Mouse (Mus musculus) lung, postnatal 4 days (tissue): ENCODE measurements at regions not wholly inside any gene's neighbourhood (a gene's known extent, or its start where the extent isn't known, plus 50 kb on each side); places are given as distances from the start of the nearest gene placed in this dataset.
A peak's percentile ranks its signal among the peaks of the same experiment; 100 is the strongest.

Experiments used
- DNase-seq, 2 experiments: peaks; one replicate each; pipeline ENCODE4 v3.0.0; 2021

GRCm38 (mm10) chr3:37908456-37908855, 184.2 kb upstream of the Gm5148 start:
- no peak for DNase-seq

GRCm38 (mm10) chr3:37907432-37908088, 183.3 kb upstream of the Gm5148 start:
- DNase-seq: peak; percentile 75 to 87

DNA sequence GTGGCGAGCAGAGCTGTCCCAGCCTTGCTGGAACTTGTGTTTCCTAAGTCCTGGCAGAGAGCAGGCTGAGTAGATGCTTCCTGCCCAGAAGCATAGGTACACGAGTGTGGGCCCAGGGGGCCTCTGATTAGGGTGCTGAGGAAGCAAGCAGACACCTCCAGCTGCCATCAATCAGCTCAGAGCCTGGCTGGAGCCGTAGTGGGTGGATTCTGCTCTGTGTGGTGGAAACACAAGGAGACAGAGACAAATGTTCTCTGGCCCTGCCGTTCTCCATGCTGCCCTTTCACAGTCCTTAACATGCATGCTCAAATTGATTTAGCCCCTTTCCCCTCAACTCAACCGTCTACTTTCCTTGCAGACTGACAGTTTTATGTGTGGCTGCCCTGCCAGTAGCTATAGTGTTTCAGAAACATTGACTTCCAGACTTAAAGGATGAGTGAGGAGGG, 182.5 kb upstream of the Gm5148 start:
- DNase-seq: peak in 1 of 2 experiments; percentile 58

DNA sequence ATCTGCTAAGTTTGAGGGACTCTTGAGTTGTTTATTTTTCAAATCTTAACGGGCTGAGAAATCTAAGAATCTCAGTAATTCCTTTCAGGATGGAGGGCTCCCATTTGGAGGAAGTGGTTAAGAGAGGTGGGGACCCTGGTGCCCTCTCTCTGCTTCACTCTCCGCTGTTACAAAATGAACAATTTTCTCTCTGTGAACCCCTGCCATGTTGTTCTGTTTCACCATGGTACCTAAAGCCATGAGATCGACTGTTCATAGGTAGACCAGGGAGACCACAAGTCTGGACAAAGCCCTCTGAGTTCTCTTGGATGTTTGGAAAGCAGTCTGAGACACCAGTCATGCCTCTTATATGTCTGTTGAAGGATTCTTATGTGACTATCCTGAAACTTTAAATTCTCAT, 179.9 kb upstream of the Gm5148 start:
- DNase-seq: no peak

GRCm38 (mm10) chr3:37903482-37903881, 179.2 kb upstream of the Gm5148 start:
- no peak for DNase-seq

DNA sequence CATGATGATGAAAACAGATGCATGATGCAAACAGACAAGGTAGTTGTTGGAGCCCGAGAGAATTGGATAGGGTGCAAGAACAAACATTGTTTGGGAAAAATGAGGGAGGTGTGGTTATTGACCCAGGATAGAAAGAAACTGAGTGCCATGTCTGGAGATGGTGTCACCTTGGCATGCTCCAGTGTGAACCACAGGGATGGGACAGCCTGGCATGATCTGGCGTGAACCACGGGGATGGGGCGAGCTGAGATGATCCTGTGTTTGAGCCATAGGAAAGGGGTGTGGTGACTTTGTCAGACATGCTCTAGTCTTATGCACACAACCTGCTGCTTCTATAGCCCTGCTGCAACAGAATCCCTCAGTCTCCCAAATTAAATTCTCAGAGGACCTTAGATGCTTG, 178.7 kb upstream of the Gm5148 start:
- no peak for DNase-seq

DNA sequence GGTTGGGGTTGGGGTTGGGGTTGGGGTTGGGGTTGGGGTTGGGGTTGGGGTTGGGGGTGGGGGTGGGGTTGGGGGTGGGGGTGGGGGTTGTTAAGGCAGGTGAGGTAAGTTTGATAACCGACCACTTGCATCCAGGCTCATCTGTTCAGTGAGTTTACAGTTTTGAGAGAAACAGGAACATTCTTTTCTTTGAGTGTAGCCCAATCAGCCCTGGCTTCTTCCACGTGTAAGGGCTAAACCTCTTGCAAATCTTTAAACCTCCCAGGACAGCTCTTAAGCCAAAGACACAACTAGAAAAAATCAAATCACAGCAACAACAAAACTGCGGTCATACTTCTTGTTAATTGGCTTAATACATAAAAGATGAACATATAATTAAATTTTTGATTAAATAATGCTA, 173.1 kb upstream of the Gm5148 start:
- no peak for DNase-seq

- peak; percentile 49 to 79 for DNase-seq
Observed at GRCm38 (mm10) chr3:37896821-37897311, 172.6 kb upstream of the Gm5148 start.

- no peak for DNase-seq
Observed at GRCm38 (mm10) chr3:37894599-37894998, 170.3 kb upstream of the Gm5148 start.

DNA sequence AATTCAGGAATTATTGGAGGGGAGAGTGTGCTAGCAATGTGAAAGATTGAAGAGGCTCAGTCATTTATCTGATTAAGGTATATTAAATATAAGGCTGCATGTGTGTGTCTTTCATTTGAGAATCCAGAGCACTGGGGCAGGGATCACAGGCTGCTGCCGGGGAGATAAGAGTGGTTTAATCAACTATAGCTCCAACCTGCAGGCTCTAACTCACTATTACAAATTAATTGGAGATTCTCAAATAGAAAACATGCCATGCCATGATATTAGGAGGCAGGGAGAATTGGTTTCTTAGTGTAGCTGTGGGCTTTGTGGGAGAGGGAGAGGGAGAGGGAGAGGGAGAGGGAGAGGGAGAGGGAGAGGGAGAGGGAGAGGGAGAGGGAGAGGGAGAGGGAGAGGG, 165.9 kb upstream of the Gm5148 start:
- DNase-seq: no peak

DNA sequence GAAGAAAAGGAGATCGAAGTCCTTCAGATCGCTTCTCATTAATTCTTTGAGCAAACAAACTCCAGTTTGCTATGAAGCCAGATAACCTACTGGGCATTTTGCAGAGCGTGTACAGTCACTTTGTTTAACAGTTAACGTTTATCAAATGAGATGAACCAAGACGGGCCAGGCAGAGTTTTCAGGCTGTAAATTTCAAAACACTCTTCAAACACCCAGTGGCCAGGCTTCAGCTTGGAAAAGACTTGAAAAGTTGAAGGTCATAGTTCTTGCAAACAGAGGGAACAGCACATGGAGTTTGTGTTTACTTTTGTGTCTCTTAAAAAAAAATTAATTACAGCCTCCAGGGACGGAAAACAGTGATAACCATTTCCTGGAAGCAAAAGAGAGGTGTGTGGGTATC, 164.2 kb upstream of the Gm5148 start:
- DNase-seq: no peak

- DNase-seq: no peak
Observed at GRCm38 (mm10) chr3:37887711-37888110, 163.4 kb upstream of the Gm5148 start.

- no peak for DNase-seq
Observed at GRCm38 (mm10) chr3:37886705-37887454, 162.6 kb upstream of the Gm5148 start.

- DNase-seq: no peak
Observed at GRCm38 (mm10) chr3:37885776-37886175, 161.5 kb upstream of the Gm5148 start.

DNA sequence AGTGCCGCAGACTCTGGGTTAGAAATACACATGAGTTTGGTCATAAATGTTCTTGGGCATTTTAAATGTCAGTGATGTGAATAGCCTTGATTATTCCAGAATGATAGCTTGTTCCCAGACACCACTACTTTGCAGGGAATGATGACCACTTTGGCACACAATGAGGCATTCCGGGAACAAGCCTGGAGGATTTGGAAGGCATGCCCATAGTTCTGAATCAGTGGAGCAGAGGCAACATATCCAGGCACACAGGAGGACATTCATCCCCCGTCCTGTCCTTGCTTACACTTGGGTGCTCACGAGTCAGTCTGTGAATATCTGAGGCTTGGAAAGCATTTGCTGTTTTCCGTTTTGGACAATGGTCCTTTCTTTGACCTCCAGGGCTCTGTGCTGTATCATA, 158.1 kb upstream of the Gm5148 start:
- no peak for DNase-seq

DNA sequence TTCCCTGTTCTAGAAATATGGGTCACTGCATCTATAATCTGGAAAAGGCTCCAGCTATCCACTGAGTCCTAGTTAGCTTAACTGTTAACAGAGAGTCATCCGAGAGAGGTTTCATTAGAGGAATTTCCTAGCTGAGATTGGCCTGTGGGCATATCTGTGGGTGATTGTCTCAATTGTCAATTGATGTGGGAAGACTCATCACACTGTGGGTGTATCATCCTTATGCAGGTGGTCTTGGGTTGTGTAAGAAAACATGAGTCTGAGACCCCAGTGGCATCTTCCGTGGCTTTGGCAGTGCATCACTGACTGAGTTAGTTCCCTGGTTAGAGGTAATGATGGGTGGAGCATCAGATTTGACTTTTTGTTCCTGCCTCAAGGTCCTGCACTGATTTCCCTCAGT, 156.7 kb upstream of the Gm5148 start:
- DNase-seq: no peak

DNA sequence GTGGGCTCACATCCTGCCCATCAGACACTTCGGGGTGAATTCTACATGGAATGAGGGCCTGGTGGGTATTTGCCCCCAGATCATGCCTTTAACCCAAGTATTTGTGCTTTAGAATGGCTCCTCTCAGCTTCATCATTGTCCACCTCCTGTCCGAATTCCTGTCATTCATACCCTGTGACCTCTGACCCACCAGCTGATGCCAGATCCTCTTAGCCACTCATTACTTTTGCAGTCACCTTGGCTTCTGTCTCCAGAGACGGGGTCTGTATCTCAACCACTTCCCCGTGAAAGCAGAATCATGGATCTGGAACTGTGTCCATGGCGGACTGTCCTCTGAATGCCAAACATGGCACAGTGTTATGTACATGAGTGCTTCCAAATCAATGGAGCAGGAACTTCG, 154.8 kb upstream of the Gm5148 start:
- DNase-seq: peak in 1 of 2 experiments; percentile 2

GRCm38 (mm10) chr3:37876016-37876765, 151.9 kb upstream of the Gm5148 start:
- DNase-seq: peak in 1 of 2 experiments; percentile 76

GRCm38 (mm10) chr3:37875331-37876015, 151.2 kb upstream of the Gm5148 start:
- peak; percentile 74 to 92 for DNase-seq

DNA sequence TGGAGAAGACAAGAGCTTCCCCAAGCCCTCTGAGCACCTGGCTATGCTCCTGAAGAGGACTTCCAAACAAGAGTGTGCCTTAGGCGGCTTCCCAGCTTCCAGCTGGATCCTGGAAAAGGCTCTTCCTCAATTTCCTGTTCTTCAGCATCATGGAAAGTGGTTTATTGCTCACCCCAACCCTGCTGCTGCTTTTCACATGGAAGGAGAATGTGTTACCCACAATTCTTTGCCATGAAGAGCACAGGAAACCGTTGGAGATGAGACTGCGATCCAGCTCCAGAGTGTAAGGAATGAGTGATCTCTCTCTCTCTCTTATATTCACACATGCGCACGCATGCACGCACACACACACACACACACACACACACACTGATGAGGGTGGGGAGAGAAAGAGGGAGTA, 150.6 kb upstream of the Gm5148 start:
- no peak for DNase-seq

GRCm38 (mm10) chr3:37874346-37874745, 150.1 kb upstream of the Gm5148 start:
- DNase-seq: no peak

DNA sequence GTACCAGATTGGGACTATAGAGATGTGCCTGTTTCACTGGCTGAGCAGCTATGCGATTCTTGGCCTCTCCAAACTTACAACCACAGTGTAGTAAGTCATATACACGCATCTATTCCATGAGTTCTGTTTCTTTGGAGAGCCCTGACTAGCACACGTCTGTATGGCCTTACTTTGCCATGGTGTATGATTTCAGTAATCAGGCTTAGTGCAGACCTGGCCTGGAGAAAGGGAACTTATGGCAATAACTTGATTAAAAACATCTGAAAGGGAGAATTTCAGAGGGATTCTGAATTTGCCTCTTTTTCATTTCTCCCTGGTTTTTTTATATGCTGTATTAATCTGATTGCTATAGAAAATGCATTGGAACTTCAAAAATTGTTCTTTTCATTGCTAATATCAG, 148.0 kb upstream of the Gm5148 start:
- no peak for DNase-seq

DNA sequence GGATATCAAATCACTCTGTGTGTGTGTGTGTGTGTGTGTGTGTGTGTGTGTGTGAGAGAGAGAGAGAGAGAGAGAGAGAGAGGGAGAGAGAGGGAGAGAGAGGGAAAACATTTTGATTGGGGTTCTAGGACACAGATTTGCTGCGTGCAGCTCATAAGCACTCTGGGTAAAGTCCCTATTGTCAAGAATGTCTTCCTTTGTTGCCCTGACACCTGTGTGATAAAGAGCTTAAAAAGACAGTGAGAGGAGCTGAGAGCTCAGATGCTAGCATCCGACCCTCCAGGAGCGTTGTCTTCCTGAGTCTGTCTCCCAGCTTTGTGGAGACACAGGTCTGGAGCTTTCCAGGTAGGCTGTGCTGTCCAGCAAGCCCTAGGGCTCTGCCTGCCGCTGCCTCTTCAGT, 146.8 kb upstream of the Gm5148 start:
- no peak for DNase-seq
